Mouse (Mus musculus): Measurements from ENCODE around the gene Rpl22l1.

- no peak for TF ChIP-seq CTCF (IDR thresholded peaks at IDR 0.05; ENCODE audit: insufficient read depth, low read length)
- no peak for TF ChIP-seq POLR2A (IDR thresholded peaks at IDR 0.05; ENCODE audit: borderline replicate concordance, extremely low read depth, low read depth, low read length)
Observed at GRCm38 (mm10) chr3:28827605-28828004, 22.4 kb downstream of the Rpl22l1 start.

All from lung, adult 2 months (tissue).